Mouse (Mus musculus): ENCODE data around the gene Ttc24.

Gene Ttc24

GRCm38 (mm10) chr3:88081345-88082223 is 3.5 kb upstream of the Ttc24 start, which contains the start of gene Iqgap3:
Gene Iqgap3, plus strand, starts transcription at chr3:88081971.
- DNase-seq (ENCODE audit: low read depth) = peak; percentile 73

GRCm38 (mm10) chr3:88077441-88077840 is 663 bp downstream of the Ttc24 start:
- no peak for DNase-seq (ENCODE audit: low read depth)

DNA sequence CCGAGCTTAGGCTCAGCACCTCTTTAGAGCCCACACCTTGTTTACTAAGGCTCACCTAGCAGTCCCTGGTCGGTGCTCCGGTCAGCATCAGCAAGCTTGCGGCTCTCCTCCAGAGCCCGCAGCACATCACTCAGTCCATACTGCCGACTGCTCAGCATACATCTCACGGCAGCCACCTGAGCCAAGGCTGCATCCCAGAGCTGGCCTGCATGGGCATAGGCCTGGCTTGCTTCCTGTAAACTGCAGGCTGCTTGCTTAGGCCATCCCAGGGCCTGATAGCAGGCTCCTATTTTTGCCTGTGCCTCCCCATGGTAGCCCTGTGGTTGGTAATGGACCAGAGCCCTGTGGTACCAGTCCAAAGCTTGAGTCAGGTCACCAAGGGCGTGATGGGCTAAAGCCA is 3.3 kb downstream of the Ttc24 start:
- DNase-seq (ENCODE audit: low read depth) = no peak

- DNase-seq (ENCODE audit: low read depth) = no peak
These were observed 3.8 kb downstream of the Ttc24 start for GRCm38 (mm10) chr3:88074351-88074750.

DNA sequence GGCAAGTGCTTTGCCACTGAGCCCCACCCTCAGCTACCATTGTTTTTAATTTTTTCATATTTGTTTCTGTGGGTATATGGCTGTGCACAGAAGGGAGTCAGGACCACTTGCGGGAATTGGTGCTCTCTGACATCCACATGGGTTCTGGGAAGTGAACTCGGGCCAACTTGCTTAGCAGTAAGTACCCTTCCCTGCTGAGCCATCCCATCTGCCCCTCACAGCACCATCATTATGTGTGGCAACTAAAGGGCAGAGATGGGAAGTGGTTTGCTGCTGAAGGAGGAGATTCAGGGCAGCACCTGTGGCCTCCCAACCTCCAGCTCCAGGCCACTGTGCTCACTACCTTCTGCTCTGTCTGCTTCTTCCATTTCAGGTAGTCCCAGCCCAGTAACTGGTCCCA is 4.5 kb downstream of the Ttc24 start:
- DNase-seq (ENCODE audit: low read depth) = no peak

DNA sequence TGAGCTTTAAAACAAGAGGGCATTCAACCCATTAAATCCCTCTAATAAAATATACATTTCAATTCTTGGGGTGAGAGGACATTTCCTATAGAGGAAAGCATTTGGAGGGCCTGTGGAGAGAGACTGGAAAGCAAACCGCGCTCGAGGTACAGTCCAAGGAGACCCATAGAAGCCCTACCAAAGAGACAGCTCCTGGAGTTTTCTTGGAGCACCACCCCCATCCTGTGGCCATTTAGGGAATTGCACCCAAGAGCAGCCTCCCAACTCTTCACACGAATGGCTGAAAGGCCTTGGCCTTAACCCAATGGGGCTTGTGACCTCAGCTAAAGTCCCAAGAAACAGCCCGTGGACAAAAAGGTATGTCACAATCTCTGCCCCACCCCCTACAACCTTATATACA is 6.3 kb downstream of the Ttc24 start:
- DNase-seq (ENCODE audit: low read depth) = peak; percentile 89

- DNase-seq (ENCODE audit: low read depth) = no peak
These were observed 9.7 kb downstream of the Ttc24 start for GRCm38 (mm10) chr3:88068386-88068785.

DNA sequence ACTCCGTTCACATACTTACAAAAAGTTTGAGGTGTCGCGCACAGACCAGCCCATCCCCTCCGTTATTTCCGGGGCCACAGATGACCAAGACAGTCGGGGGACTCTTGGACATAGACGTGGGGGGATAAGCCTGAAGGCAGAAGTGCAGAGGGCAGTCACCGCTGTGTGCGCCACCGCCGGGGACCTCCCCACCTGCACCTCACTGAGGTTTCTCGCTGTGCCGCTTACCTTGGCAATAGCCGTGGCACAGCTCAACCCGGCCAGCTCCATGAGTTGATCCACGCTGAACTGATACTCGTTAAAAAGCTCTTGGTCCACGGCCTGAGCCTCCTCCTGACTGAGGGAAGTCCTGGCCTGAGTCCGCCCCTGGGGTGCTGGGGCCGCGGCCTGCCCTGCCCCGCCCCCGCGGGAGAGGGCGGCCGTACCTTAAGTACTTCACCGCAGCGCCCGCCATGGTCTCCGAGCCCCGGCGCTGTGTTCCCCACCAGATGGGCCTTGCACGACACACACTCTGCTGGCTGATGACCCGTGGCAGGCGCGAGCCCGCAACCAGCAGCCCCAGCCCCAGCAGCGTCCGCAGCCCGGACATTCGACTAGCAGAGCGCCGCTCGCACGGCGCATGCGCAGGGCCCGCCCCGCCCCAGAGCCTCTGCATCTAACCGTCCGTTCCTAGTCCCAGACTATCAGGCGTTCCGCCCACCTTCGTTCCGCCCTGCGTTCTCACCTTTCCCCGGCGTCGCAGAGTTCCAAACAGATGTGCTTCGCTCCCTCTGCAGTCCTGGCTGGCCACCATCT is 20.0 kb downstream of the Ttc24 start, which contains the start of gene Naxe:
Gene Naxe (minus strand): TSS at position 594 of the 795 bp plus-strand sequence.
- peak; percentile 92 for DNase-seq (ENCODE audit: low read depth)

DNA sequence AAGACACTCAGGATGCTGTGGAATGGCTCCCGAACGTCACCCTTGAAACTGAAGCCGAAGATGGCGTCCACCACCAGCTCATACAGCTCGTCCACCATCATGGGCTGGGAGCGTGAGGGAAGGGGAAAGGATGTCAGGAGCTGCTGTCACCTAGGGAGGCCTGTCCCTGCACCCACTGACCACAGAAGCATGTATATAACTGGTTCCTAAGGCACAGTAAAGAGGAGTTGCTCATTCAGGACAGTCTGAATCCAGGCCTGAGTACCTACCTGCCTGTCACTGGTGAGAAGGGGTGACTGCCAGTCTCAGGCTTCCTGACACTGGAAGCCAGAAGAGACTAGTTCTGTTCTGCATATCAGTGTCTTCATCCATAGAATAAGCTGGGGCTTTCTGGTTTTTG is 21.1 kb downstream of the Ttc24 start:
- DNase-seq (ENCODE audit: low read depth) = no peak

DNA sequence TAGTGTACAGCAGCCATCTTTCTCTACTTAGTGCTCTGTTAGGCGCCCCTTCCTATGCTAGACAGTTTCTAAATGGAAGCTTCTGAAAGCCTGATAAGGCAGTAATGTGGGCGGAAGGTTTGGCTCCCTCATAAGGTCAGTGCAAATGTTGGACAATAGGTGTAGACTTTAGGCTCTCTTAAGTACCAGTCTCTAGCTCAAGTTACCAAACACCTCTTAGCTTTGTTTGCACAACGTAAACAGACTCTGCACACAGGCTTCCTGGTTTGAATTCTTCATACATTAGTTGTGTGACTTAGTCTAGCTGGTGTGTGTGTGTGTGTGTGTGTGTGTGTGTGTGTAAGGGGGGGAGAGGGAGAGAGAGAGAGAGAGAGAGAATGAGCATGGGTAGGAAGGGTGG is 28.6 kb downstream of the Ttc24 start:
- DNase-seq (ENCODE audit: low read depth) = no peak

- peak; percentile 97 for DNase-seq (ENCODE audit: low read depth)
These were observed 35.3 kb downstream of the Ttc24 start, which contains the start of gene Gpatch4 for GRCm38 (mm10) chr3:88042661-88043421. Gene Gpatch4, plus strand, starts transcription at chr3:88043108.

DNA sequence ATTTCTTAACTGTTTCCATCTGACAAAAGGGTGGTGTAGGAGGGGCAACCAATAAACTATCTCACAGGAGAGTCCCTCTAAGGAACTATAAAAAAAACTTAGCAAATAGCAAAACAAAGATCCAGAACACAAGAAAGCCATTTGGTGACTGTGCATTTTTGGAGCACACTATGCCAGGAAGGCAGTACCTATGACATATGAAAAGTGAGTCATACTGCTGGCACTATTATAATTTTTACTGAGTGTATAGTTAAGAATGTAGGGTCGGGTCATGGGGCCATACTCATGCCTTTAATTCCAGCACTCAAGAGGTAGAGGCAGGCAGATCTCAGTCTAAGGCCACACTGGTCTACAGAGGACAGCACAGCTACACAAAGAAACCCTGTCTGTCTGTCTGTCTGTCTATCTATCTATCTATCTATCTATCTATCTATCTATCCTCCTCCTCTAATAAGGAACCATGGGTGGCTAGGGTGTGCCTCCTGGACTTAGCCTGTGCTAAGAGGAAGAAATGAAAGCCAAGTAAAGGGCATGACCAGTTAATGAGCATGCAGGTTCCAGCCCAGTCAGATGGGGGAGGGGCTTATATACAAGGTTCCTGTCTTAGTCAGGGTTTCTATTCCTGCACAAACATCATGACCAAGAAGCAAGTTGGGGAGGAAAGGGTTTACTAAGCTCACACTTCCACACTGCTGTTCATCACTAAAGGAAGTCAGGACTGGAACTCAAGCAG is 42.4 kb downstream of the Ttc24 start:
- DNase-seq (ENCODE audit: low read depth) = no peak

- no peak for DNase-seq (ENCODE audit: low read depth)
These were observed 44.6 kb downstream of the Ttc24 start for GRCm38 (mm10) chr3:88033506-88033905.

GRCm38 (mm10) chr3:88030608-88031395 is 47.3 kb downstream of the Ttc24 start:
- no peak for DNase-seq (ENCODE audit: low read depth)

GRCm38 (mm10) chr3:88027434-88028186 is 50.5 kb downstream of the Ttc24 start, which contains the start of gene Hapln2:
Gene Hapln2, minus strand, starts transcription at chr3:88027583.
- peak; percentile 53 for DNase-seq (ENCODE audit: low read depth)

DNA sequence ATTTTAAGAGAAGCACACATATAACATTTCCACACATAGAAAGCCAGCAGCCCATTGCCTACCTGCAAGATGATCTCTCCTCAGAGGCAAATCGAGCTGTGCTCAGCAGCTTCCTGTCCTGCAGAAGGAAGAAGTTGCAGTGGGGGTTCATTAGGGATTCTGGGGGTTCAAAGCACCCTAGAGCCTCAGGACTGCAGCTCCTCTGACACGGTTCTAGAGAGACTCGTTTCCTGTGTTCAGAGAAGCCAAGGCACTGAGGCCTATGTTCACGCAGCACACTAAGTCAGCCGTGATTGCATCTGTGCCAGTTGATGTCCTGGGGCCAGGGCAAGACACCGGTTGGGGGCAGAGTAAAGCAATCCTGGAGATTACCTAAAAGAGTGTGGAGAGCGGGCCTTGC is 51.3 kb downstream of the Ttc24 start:
- no peak for DNase-seq (ENCODE audit: low read depth)

DNA sequence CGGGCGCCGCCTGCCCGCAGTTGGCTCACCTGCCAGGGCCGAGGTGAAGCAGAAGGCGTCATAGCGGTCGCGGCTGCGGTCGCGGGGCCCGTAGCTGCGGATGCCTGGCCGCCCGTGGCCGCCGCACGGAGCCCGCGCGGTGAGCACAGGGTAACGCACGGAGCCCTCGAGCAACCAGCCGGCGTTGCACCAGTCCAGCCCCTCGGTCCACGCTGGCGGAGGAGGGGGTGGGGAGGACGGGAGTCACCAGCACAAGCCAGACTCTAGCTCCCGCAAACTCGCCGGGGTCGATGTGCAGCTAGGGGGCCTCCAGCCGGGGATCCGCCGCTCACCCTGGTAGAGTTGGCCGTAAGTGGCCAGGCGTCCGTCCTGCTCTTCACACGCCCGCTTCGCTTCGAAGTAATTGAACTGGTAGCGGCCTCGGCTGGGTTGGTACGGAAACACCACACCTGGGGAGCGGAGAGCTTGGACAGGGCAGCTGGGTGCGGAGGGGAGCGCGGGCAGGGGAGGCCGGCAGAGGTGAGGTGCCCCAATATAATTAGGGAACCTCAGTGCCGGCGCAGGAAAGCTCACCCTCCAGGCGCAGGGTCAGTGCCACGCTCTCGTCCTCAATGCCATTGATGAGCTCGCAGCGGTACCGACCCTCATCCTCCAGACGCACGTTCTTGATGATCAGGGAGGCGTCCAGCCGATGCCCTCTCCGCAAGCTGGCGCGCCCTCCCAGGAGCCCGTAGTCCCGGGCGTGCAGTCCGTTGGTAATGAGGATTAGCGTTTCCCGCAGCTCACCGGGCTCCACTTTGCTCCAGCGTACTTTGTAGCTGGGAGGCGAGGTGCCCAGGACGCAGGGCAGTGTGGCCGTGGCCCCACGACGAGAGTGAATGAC is 54.7 kb downstream of the Ttc24 start:
- DNase-seq (ENCODE audit: low read depth) = peak; percentile 18

DNA sequence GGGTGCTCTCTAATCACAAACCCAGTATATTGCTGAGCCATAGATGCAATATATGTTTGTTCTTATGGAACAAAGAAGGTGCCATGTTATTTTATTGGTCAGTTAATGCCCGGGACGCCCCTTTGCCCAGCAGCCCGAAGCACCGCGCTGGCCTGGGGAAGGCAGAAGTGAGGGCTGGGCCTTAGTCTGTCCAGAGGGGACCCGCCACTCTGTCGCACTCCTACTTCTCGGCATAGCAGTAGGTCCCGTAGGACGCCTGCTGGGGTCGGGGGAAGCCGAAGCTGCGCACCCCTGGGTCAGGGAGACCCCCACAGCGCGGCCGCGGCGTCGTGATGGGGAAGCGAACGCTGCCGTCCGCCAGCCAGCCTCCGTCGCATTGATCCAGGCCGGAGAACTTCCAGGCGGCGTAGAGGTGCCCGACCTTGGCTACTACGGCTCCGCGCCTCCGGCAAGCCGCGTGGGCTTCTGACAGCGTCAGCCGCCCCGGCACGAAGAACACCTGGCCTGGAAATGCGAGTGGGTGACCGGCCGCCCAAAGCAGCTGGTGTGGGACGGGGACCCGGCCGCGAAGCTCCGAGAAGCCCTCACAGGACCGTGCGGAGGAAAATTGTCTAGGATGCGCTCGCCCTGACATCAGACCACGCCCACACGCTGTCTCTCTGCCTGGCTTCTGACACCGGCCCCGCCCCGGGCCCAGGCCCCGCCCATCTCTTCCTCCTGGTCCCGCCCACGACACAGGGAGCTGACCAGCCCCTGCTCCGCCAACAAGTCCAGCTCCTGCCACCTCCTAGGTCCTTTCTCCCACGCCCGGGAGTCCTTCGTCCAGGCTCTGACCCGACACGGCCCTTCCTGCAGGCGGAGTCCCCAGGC is 55.5 kb downstream of the Ttc24 start:
- peak; percentile 83 for DNase-seq (ENCODE audit: low read depth)

All from naive thymus-derived CD4-positive, alpha-beta T cell, adult 2 months (primary cell).